Mouse (Mus musculus) monocyte, adult 5-6 weeks (primary cell): Measurements from ENCODE around the gene 9130023H24Rik. TPM values are rescaled to one million over a fixed set of nuclear protein-coding genes. Genes with fewer than 3 reads are reported as not detected.

Experiments
- ATAC-seq: fragments of 153-309, 156-312 bp; replicated peaks from 2 replicates; pipeline ENCODE4 v1.8.0; 2017; ENCODE audit warnings: mild to moderate bottlenecking; ENCODE audit not compliant: low TSS enrichment, insufficient number of reproducible peaks, severe bottlenecking, poor library complexity, low FRiP score
- total RNA-seq: library from RNA; stranded (forward); fragments of 200-1000, 200-491, 200-594 nt; gene quantifications from 3 replicates; pipeline ENCODE4 v1.2.3, GENCODE M21; 2017

Gene 9130023H24Rik
- total RNA-seq, 1 experiment from 2014 or later, result 5.5 TPM

DNA sequence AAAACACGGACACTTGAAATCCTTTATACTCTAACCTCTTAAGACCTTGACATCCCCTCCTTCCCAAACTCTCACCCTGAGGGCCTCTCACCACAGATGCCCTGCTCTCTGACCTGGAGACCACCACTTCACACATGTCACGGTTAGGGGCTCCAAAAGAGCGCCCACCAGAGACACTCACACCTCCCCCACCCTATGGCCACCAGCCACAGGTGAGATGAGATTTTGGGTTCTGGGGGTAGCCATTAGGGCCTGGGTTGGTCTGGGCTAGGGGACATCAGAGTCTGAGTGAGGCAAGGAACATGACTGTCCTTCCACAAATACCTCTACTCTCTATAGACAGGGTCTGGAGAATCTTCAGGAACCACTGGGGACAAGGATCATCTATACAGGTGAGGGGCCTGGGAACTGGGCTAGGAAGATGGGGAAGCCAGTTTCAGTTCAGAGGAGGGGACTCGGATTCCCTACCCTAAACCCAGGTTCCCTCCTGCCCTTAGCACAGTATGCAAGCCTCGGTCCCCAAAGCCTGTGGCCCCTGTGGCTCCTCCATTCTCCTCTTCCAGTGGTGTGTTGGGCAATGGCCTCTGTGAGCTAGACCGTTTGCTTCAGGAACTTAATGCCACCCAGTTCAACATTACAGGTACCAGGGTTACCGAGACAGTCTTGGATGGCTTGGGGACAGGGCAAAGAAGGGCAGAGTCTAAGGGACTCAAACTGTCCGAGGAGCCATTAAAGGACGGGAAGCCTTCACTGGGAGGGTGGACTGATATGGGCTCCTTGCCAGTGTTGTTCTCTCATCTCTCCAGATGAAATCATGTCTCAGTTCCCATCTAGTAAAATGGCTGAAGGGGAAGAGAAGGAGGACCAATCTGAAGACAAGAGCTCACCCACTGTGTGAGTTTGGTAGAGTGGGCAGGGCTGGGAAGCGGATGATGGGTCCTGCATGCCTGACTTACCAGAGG is 10.5 kb upstream of the 9130023H24Rik start:
- no peak for ATAC-seq

DNA sequence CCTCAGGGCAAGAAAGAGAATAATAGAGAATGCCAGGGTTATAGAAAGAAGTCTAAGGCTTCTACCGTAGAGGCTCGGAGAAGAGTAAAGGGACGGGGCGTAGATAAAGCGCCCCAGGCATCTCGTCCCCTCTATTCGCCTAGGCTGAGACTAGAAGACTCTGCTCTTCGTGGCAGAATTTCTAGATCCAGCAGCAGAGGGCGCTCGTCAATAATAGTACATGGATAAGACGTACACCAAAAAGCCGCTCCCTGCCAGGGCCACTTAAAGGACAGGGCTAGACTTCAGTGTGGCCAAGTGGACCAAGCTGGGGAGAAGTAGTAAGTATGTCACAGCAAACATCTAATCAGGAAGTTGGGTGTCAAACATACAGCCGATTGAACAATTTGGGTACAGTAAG is 9.6 kb upstream of the 9130023H24Rik start:
- peak; percentile 62; the same call in 1 of the 2 replicates for ATAC-seq

DNA sequence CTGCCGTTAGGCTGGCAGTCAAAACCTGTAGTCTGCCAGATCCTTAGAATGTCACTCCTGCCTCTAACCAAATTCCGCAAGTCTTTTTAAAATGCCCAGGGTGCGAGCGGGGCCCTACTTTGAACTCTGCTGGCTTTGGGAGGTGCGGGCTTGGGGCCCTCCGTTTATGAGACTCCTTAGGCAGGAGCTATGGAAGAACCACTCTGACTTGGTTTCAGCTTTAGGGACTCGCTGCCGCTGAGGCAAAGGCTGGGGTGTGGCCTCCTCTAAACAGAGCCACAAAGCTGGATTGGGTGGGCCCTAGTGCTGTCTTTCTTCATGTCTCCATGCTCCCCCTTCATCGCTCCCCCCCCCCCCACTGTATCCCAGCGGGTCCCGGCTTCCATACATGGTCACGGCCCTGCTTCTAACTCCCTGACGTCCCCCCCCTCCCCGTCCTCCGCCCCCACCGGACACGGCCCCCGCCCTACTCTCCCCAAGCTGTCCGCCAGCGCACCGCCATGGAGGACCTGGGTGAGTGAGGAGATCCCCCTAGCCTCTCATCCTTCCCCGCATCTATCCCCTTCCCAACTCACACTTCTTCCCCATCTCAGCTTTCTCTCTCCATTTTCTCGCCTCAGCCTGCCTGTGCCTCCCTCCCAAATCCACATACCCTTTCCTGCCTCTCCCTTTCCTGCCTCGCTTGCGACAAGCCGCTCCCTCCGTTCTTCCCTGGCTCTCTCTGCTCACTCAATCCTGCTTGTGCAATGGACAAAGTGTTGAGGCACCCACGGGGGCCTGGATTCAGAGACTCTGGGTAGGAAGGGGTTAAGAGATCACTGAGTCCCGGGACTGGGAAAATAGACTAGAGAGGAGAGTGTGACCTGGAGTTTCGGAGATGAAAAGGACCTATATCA is 8.9 kb upstream of the 9130023H24Rik start, which contains the start of gene Tgfb1i1:
TSS of gene Tgfb1i1 (plus strand) at position 317 of the 896 bp plus-strand sequence.
- ATAC-seq, result no peak

DNA sequence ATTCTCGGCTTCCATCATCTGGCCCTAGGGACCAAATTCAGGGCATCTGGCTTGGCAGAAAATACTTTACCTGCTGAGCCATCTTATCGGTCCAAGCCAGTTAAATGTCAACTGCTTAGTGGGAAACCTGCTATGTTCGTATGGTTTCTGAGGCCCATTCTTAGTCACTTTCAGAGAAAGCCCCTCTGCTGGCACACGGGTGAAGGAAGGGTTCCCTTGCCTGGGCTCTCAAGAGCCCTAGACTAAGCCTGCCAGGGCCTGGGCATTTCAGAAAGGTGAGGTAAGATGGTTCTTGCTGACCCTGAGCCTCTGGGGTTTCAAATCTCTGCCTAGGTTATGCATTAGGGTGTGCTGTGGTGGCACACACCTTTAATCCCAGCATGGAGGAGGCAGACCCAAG is 7.7 kb upstream of the 9130023H24Rik start:
- ATAC-seq, result no peak

DNA sequence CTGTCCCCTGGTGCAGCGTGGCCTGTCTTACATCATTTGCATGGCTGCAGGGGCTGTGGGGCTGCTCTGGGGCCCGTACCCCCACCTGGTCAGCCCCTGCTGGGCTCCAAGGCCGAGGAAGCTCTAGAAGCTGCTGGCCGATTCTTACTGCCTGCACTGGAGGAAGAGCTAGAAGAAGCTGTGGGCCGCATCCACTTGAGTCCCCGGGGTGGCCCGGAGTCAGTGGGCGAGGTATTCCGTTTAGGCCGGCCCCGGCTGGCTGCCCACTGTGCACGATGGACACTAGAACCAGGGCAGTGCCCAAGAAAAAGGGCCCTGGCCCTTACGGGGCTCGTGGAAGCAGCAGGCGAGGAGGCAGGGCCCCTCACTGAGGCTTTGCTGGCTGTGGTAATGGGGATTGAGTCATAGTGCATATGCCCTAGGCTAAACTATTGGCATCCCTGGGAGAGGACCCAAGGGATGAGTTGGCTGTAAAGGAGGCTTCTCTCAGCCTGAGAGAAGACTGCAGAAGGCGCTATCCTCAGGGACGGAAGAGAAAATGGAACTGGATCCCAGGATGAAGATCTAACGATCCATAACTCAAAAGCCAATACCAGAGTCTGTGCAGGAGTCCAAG is 6.7 kb upstream of the 9130023H24Rik start:
- no peak for ATAC-seq

DNA sequence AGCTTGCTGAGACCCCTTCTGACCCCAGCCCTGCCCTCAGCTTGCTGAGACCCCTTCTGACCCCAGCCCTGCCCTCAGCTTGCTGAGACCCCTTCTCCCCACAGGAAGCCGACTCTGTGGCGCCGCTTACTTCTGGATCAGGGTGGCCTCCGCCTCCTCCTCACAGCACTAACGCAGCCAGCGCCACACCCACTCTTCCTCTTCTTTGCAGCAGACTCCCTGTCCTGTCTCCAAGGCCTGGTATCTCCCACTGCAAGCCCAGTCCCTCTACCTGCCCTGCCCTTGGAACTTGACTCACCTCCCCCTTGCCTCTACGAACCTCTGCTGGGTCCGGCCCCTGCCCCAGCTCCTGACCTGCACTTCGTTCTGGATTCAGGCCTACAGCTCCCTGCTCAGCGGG is 6.1 kb upstream of the 9130023H24Rik start:
- ATAC-seq, result no peak

DNA sequence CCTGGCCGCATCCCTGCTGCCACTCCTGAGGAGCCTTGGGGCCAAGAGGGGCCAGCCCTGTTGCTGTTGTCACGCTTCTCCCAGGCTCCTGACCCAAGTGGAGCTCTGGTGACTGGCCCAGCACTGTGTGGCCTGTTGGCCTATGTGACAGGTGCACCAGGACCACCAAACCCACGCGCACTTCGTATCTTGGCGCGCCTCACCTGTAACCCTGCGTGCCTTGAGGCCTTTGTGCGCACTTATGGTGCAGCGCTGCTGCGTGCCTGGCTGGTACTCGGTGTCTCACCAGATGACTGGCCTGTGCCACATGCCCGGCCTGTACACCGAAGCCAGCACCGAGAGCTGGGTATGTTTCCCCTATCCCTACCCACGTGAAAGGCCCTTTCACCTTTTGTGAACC is 4.5 kb upstream of the 9130023H24Rik start:
- no peak for ATAC-seq

DNA sequence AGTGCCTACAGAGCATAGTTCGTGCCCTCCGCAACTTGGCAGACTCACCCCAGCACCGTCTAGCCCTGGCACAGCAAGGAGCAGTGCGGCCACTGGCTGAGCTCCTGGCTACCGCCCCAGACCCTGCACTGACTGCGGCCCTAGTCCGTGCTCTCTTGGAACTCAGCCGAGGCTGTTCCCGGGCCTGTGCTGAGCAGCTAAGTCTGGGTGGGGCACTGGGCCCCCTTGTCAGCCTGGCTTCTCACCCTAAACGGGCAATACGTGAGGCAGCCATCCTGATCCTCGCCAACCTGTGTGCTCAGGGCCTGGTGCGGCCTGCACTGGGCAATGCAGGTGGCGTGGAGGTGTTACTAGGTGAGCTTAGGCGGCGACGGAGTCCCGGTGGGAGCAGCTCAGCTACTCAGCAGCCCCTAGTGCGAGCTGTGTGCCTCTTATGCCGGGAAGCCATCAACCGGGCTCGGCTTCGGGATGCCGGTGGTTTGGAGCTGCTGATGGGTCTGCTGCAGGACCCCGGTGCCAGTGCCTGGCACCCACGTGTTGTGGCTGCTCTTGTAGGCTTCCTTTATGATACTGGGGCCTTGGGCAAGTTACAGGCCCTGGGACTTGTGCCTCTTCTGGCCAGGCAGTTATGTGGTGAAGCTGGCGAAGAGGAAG is 2.4 kb upstream of the 9130023H24Rik start:
- ATAC-seq, result no peak

DNA sequence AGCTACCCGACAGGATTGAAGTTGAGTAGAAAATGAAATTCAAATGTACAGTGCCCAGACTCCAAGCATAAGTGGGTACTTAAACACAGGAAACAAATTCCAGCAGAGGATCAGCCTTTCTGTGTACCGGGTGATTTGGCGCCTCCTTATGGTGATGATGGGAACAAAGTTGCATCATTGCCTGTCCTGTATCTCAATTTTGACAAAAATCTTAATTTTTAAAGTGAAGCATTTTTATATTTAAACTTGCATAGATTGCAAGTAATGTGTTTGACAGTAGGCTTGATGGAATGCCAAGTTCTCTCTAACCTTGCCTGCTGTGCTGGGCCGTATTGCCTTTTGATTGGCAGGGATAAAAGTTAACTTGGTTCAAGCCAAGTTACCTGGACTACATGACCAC is 1.2 kb upstream of the 9130023H24Rik start:
- no peak for ATAC-seq

DNA sequence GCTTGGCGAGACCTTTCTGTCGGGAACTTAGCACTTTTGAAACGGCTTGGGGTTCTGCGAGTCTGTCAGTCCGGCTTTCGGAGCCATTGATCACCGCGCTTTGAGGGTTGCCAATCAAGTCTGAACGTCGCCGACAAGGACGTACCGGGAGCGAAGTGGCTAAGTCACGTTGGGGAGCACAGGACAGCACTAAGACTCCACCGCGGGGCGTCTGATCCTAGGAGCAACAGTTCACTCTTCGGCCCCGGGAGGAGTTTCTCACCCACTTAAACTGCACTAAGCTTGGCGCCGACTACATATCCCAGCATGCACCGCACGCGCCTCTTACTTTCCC is 271 bp downstream of the 9130023H24Rik start:
- no peak for ATAC-seq

DNA sequence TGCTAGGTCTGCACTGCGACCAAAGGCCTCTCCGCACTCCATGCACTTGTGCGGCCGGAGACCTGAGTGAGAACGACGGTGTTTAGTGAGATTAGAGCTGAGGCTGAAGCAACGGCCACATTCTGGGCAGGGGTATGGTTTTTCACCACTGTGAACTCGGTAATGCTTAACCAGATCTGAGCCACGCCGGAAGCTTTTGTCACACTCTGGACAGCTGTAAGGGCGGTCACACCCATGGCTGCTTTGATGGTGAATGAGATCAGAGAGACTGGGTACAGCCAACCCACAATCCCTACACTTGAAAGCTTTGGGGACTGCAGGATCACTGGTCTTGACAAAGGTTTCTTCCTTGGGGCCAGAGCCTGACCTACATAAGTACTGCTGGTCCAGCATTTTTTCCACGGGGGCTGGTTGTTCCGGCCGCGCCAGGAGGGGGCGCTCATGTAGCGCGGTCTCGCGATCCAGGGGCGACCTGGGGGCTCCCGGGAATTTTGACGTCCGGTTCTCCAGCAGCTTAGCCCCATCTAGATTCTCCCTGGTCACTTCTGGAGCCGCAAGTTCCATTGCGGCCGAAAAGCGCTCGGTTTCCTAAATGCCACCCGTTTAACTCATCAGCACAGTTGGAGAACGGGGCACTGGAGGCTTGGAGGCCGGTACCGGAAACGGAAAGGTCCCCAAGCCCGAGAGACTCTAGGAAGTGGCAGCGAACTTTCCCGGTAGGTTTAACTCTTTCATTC is 807 bp downstream of the 9130023H24Rik start, which contains the start of gene Armc5:
TSS of gene Armc5 (plus strand) at position 487 of the 737 bp plus-strand sequence.
- peak; percentile 7 for ATAC-seq

DNA sequence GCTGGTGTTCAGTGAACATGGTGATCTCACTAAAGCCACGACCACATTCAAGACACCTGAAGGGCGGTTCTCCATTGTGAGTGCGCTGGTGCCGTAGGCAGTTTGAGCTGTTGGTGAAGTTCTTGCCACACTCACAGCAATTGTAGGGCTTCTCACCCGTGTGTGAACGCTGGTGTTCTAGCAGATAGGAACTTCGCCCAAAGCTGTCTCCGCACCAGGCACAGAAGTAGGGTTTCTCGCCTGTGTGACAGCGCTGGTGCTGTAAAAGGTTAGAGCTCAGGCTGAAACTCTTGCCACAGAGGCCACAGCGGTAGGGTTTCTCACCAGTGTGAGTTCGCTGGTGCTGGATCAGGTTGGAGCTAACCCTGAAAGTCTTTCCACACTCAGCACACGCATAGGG is 1.4 kb downstream of the 9130023H24Rik start:
- ATAC-seq, result no peak

DNA sequence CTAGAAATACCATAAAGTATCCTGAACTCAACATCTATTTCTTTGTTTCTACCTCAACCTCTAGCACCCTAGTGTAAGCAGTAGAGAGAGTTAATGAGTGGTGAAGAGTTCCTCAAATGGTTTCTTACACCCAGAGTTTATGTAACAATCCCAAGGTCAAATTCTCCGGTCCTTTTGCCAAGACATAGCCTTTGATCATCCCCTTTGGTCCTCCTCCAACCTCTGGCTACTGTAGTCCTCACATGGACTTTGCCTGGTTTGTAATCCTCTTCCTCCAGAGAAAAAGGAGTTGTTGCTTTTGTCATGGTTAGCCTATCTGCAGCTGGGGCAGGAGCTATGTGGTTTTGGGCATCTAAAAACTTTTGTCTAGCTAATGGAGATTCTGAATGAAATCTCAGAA is 2.4 kb downstream of the 9130023H24Rik start:
- no peak for ATAC-seq

DNA sequence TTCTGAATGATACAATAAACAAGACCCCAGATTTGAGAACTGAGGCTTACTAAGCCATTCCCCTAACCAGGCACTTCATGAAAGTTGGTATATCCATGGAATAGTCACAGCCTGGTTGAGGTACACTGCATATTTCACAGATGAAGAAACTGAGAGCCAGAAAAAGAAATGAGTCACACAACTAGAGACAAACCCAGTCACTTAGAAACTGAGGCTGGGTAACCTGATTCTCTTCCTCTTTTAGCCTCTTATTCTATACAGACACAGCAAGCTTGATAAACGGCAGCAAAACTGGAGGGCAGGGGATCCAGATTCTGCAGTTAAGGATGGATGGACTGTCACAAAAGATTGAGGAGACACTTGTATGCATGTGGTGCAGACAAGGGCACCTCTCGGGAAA is 3.0 kb downstream of the 9130023H24Rik start:
- no peak for ATAC-seq

DNA sequence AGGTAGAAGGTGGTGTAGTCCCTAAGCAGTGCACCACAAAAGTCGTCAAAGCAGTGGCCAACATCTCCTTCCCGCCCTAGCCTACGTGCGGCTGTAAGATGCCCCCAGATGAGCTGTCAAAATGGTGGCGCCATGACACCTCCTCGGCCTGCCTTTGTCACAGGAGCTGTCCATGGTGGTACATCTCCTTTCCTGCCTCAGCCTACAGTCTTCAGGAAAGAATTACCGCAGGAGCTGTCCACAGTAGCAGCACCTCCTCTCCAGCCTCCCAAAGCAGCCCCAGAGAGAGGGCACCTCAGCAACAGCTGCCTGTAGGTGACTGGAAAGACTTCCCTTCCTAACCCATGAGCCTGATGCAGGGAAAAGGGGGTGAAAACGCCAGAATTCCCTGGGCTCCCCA is 6.1 kb downstream of the 9130023H24Rik start:
- no peak for ATAC-seq

DNA sequence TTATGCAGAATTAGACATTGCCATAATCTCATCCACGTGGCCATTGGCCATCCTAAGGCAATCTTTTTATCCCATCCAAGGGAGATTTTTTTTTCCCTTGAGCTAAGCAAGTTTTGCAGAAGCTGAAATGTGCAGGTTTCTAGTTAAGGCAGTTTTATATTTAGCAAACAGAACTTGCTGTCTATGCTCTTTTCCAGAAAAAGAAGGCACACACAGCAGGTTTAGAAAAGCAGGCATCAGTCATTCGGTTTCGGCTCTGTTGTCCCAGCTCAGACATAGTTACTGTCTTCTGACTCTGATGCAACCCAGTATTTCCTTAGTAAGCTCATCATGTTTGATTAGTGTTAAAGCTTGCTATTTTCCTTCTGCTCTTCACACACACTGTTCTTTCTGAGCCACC is 16.9 kb downstream of the 9130023H24Rik start:
- ATAC-seq, result no peak

DNA sequence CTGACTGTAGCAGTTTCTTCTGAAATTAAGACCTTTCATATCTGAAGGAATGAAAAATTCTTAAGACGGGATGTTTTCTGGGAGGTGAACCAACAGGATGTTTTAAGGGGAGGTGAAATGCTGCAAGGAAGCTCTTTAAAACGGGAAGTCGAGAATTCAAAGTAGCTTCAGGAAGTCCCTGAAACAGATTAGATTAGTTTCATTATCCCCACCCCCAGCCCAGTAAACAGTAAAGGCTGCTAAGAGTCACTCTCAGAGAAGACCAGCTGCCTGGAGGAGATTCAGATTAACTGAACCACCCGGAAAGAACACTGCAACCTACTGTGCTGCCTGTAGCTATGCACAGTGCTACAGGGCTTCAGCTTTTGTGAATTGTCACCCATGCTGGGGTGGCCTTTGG is 17.9 kb downstream of the 9130023H24Rik start:
- ATAC-seq, result no peak

DNA sequence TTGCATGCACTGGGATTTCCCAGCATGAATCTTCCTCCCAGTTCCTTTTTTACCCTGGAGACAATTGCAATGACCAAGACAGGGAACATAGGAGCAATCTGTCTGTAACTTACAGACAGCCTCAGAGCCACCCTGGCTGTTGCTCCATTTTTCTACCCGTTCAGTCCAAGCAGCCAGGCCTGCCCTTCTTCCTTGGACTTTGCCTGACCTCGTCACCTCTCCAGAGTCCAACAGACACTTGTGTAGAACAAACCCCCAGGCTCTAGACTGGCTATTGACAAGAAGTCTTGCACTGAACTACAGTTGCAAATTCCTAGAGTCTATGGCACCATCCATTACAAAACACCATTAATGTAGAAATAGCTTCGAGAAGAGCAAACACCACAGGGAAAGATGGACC is 28.0 kb downstream of the 9130023H24Rik start:
- no peak for ATAC-seq
